Mouse (Mus musculus): ENCODE measurements around the gene Fnip1.

DNA sequence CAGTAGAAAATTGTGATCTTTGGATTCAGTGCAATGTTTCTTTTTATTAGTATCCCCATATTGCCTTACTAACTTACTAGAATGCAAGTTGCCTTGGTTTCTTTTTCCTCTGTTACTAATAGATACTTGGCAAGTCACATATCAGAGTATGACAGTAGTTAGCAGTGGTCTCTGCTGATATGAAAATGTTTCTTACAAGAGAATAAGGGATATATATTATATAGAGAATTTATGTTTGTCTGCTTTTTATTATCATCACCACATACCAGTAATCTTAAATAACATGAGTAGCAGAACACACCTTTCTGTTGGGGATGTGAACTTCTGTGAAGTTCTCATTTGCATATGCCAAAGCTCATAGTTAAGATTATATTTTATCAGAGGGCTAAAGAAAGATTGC is 104.4 kb downstream of the Fnip1 start:
- TF ChIP-seq CTCF (IDR thresholded peaks at IDR 0.05; ENCODE audit: borderline replicate concordance, extremely low read depth, insufficient read depth, insufficient read length) = no peak
- no peak for TF ChIP-seq POLR2A (IDR thresholded peaks at IDR 0.05; ENCODE audit: borderline replicate concordance, extremely low read depth, insufficient read depth, insufficient read length, poor library complexity, severe bottlenecking)

Data from brain, embryonic 14.5 days (tissue).